Mouse (Mus musculus): ENCODE measurements at regions not wholly inside any gene's neighbourhood (a gene's known extent, or its start where the extent isn't known, plus 50 kb on each side); places are given as distances from the start of the nearest gene placed in this dataset.

DNA sequence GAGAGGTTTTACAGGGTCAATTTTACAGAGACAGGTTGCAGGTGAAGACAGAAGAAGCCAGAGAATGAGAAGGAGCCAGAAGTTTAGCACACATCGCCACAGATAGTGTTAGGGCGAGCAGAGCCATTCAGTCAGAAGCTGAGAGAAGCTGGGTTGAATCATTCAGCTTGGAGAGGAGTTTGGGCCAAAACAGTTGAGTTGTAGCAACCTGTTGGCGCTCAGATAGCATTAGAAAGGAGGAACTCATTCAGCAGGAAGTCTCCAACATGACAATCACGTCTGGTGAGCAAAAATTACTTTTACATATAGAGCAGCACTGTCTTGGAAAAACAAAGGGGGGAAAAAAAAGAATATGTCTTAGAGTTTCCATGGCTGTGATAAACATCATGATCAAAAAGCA lies 53.2 kb downstream of the Fam43a start:
- DNase-seq (ENCODE audit: low read depth, low spot score) = no peak

DNA sequence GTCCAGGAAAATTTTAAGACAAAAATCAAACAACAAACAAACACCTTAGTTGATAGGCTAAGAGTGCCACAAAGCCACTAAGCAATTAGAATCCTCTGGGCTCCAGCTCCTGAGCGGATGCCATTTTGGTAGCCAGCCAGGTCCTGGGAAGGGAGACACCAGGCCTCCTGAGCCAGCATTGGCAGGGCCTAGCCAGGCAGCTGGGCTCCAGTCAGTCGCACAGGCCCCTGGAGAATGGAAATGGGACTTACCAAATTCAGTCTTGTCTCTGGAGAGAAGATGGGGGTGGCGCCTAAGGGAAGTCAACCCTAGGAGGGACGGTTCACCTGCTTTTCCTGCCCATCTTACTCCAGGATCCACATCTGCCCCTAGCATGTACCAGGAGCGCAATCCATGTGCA lies 54.3 kb downstream of the Fam43a start:
- no peak for DNase-seq (ENCODE audit: low read depth, low spot score)

DNA sequence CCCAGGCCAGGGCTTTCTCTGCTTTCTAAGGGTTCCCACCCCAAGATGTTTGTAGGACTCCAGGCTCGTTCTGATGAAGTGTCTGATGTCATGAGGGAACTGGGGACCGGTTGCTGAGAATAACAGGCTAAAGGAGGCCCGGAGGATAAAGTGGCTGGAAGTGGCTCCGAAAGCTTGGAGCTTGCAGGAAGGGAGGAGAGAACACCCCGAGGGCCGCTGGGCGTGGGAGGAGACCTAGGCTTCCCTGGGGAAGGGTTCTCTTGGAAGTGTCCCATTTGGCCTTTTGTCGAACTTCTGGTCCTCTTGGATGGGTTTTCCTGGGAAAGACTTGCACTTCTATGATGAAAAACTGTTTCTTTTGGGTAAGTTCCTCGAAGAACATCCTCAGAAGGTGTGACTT lies 54.7 kb downstream of the Fam43a start:
- DNase-seq (ENCODE audit: low read depth, low spot score) = no peak

DNA sequence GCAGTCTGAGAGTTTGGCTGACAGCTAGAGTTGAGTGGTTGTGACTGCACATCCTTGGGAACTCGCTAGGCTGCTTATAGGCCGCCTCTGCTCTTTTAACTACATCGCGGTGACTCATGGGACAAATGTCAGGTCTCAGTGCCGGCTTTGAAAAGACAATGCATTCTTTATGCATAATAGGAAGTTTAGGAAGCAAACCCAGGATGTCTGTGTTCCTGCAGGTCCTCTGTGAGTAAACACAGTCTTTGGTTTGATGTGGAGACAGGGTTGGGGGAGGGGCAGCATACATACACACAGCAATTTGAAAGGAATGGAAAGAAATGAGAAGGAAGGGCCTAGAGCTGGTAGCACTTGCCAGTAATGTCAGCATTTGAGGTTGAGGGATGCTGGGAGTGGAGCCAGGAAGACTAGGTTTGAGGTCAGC lies 56.3 kb downstream of the Fam43a start:
- DNase-seq (ENCODE audit: low read depth, low spot score) = no peak

DNA sequence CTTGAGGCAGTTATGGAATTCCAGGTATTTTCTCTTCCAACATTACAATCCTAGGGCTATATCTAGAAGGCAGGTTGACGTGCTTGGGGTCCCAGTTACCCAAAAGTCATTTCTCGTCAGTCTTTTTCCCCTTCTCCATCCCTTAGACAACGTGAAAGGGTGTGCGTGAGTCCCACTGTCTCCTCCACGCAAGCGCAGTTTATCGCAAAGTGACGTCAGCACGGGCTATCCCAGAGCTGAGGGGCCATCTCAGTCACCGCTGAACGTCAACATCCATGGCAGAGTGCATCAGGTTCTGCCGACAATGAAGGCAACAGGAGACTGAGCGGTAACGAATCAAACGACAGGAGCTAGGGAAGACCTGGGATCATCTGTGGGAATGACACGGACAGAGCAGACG lies 57.4 kb downstream of the Fam43a start:
- DNase-seq (ENCODE audit: low read depth, low spot score) = no peak

DNA sequence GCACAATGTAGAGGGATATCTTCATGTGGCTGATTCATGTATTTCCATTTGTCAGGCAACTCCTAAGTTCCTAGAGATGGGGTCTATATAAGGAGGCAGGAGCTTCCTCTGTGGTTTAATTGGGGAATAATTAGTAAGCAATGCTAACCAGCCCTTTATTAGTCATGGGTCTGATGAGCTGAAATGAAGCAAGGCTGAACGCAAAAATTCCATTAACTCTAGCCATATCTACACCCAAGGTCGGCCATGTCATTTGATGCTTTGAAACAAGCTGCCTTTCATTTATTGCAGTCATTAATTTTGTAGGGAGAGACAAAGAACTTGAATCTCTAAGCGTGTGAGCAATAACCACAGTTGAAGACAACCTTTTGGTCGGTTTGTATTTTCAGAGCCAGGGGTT lies 59.4 kb downstream of the Fam43a start:
- DNase-seq (ENCODE audit: low read depth, low spot score) = no peak

DNA sequence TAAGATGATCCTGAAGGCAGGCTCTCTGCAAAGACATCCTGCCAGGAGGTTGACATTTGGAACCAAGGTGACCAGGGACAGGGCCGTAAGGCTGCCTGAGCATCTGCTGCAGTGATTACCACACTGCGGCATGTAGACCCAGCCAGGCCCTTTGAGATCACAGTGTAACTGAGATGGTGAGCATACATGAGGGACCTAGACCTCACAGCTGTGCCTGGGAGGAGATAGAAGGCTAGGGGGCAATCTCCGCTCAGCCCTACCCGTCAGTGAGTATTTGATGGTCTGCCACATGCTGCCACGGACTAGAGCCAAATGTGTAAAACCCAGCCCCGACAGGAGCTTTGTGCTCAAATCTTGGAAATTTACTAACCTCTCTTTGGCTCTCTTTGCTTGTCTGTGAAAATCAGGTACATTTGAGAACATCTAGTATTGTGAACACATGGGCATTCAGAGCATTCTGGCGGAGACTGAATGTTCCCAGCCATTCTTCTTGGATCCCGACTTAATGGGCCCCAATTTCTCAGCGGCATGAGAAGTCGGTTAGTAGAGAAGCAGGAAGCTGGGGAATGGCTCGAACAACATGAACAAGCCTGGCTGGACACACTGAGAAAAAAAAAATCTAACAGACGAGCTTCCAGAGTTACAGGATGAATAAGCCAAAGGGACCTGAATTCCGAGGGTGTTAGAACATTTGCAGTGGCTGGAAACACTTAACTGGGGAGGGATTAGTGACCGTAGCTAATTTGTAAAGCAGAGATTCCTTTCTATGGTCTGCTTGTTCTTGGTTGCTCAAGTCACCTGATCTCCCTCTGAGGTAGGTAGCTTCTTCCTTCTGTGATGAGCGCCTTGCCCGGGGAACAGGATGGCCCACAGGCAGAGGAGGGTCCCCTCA lies 61.8 kb downstream of the Fam43a start:
- DNase-seq (ENCODE audit: low read depth, low spot score) = no peak

DNA sequence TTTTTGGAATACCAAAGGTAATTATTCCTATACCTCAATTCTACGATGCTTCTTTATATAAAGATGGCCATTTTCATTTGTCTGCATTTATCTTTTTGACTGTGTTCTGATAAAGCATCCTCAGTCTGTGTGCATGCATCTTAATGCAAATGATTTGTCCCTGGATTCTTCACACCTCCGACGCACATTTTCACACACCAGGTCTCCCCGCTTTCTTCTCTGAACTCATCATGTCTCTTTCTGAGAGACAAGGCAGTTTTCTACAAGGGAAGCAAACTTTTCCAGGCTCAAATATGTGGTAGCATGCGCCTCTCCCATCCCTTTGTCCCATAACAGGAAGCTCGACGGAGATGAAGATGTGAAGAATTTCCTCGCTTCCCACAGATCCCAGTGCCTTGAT lies 63.5 kb downstream of the Fam43a start:
- no peak for DNase-seq (ENCODE audit: low read depth, low spot score)

DNA sequence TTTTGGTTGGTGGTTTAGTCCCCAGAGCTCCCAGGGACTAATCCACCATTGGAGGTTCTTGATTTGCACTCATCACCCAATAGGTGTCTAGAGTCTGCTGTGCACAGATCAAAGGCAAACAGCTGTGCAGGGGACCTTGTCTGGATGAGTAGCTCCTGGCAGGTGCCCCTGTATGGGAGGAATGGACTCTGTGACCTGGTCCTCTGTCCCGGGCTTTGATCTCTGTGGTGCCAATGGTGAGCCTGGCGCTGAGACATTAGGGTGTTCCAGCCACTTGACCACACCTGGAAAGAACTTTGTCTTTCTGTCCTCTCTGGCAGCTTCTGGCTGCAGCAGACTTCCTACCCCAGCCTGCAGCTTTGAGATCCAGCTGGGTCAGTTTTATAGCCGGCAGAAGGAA lies 64.4 kb downstream of the Fam43a start:
- no peak for DNase-seq (ENCODE audit: low read depth, low spot score)

DNA sequence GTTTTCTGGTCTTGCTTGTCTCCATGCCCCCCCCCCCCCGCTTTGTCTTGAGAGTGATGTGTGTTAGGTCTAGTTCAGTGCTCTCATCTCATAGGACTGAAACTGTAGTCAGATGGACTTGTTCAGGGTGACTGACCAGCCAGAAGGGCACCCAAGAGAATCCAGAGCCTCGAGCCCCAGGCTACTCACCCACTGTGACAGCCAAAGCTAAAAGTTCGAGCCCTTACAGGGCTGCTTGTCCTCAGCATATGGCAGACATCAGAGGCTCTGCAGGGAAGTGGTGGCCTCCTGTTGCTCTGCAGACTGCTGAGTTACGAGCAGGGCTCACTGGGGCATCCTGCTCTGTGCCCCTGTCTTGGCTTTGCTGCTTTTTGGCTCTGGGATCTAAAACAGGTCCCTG lies 64.9 kb downstream of the Fam43a start:
- no peak for DNase-seq (ENCODE audit: low read depth, low spot score)

DNA sequence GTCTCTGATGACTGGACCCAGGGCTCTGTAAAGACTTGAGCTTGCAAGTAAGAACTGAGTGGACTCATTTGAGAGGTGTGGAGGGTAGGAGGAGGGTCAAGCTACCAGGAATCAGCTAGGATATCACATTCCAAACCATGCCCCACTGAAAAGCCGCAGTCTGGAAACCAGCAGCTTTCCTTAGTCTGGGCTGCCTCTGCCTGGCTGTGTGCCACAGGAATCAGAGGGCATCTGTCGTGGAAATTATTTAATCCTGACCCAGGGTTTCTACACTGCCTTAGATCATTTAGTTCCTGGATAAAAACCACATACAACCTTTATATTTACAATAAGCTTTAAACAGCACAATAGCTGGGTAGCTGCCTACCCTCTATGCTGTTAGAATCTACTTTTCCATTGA lies 66.4 kb downstream of the Fam43a start:
- no peak for DNase-seq (ENCODE audit: low read depth, low spot score)

DNA sequence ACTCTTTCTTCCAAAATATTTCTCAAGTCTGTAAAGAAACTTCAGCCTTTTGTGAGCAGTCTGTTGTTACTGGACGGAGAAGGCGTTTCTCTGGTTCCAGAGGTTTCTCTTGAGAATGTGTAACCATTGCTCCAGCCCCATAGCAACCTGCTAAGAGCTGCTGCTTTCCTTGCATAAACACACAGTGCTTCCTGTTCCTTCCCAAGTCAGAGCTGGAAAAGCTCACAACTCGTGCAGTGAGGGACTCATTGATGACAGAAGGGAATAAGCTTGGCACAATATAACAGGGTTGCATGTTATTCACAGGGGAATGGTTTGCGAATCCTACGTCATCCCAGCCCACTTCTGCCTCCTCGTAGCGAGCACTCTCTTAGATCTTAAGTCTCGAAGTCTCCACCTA lies 70.4 kb downstream of the Fam43a start:
- DNase-seq (ENCODE audit: low read depth, low spot score) = no peak

DNA sequence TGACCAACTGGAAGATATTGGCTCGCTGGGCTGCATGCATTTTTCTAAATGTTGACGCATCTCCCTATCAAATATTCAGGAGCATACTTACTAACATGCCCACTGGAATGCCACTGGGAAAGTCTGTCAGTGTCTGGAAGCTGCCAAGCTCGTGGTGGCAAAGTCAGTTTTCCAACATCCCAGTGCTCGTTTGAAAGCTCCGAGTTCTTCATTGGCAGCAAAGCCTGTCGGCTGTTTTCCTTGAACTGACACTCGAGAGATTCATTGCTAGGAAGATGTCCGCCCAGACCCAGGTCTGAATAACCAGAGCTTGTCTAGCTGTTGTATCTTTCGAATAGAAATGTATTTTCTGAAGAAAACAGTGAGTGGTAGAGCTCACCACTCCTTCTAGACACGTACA lies 72.1 kb downstream of the Fam43a start:
- no peak for DNase-seq (ENCODE audit: low read depth, low spot score)

DNA sequence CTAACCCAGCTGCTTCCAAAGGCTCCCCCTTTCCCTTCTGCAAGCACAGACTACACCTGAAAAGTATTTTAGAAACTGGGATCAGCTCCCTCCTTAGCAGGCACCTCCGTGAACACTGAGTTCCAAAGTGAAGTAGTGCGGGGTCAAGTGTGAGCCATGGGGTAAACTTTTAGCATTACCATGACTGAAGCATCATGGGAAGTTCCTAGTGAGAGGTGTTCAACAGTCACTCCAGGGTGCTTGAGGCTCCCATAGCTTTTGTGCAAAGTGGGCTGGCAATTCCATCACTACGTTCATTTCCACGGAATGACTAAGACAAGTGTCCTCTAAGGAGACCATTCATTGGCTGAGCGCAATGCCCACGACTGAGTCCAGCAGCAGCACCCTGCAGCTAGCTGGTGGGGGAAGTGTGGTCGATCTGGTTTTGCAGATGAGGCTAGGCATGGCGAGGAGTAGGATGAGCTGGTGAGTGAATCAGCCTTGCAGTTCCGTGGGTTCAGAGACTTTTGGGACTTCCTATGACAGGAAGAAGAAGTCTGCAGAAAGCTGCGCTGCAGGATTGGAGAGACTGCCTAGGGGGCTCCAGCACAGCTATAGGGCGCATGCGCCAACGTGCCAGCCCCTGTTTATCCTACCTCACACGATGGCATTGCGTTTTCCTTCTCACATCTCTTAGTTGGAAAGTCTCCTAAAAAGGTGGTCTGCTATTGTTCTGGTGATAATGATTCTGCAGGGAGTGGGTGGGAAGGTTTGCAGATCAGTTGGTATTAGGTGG lies 73.4 kb downstream of the Fam43a start:
- no peak for DNase-seq (ENCODE audit: low read depth, low spot score)

DNA sequence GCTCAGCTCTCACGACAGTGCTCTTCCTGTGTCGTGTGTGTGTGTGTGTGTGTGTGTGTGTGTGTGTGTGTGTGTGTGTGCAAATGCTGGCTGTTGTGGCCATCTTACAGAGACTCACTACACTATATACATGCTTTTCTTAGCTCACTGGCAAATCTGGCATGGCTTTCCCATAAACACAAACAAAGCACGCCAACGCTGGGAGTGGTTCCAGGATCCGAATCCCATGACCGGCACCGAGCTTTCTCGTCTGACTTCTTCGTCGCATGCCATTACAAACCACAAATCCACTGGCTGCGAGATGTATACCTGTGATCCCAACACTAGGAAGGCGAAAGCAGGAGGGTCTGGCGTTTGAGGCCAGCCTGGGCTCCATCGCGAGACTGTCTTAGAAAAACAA lies 74.1 kb downstream of the Fam43a start:
- no peak for DNase-seq (ENCODE audit: low read depth, low spot score)

DNA sequence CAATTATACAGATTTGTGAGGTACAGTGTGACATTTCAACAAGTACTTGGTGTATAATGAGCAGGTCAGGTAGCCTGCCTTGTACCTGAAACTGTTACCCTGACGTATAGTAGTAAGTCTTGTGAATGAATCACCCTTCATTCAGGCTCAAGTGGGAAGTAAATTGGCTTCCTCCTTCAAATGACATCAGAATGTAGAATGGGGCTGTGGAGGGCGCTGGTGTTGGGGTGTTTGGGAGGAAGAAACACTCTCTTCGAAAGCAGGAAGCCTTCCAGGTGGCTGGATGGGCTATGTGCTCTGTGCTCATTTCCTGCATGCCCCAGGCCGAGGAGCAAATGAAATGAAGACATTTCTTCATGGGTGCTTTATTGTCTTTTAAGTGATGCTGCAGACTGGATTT lies 76.3 kb downstream of the Fam43a start:
- no peak for DNase-seq (ENCODE audit: low read depth, low spot score)

DNA sequence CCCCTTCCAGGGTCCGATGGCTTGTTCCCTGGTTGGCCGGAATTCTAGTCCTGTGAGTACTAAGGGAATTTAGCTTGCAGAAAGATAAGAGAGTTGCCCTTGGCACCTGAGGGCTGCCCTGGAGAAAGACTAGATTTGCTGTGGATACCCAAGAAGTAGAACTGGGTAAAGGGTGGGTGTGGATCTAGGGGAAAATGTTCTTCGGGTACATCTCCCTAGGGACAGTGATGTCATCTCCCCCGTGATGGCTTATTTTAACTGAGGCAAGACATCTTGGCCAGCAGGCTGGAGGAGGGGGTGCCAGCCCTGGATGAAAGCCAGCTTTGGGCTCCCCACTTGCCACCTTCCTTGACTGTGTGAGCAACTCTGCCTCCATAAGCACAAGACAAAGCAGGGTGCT lies 77.5 kb downstream of the Fam43a start:
- DNase-seq (ENCODE audit: low read depth, low spot score) = no peak

DNA sequence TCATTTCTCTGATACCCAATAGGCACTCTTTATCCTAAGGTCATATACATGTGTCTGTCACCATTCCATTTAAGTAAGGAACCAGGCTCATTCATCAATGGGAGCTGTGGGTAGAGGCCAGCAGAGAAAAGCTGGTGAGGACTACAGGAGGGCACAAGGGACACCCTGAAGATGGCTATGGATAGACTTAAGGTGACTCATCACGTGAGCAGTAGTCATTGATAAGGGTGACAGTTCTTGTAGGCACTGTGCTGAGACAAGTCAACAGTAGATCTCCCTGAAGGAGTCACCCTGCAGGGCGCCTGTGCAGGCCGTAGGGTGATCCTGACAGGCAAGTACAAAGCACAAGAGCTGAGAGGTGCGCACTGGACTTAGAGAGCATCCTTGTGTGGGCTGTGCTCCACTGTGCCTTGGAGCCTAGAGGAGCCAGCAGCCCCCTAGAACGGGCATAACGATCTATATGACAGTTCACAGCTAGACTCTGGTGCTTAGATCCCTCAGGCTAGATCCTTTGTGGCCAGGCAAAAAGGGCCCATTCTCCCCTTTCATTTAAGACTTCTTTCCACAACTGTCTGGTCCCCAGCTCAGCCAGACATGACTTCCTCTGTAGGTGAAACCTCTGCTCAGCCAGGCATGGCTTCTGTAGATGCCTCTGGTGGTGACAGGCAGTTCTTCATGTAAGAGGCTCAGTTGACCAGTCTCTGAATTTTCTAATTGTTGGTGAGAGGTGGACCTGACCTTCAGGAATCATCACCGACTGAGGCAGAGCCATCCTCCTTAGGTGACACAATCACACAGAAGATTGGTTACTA lies 78.6 kb downstream of the Fam43a start:
- no peak for DNase-seq (ENCODE audit: low read depth, low spot score)

DNA sequence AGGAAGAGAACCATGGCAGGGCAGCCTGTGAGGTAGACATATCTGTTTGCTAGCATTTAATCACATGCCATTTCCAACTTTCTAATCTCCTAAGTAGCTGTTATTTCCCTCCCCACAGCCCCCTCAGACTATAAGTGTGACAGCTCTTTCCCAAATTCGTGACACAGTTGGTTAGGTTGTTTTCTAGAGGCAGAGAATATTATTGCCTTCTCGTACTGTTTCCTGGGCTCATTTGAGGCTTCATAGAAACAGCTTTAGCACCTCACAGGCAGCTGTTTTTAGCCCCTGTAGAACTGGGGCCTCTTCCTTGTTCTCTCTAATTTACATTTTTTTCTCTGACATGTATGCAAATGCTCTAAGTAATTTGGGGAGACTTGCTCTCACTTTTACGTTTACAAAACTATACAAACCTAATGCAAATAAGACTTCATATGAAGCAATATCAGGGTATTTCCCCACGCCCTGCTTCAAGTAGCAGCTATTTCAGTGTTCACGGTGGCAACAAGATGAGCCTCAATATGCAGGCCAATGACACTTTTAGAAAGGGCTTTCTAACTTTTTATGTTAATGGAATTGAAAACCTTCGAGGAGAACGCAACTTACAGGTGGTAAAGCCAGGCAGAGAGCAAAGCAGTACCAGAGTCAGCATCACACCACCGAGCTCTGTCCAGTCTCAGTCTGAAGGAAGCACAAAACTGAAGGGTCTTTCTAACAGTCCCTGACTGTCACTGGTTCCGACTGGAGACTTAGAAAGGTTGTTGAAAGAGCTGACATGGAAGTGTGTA lies 79.4 kb downstream of the Fam43a start:
- no peak for DNase-seq (ENCODE audit: low read depth, low spot score)

DNA sequence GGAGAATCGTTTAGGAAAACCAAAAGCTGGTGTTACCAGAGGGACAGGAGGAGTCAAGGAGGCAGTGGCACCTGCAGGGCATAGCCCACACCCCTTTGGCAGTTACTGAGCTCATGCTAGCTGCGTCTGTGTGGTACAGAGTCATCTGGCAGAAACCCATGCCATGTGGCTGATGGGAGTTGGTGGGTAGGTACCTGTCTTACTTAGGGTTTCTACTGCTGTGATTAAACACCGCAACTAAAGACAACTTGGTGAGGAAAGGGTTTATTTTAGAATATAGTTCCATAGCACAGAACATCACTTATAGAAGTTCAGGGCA lies 79.9 kb downstream of the Fam43a start:
- no peak for DNase-seq (ENCODE audit: low read depth, low spot score)

DNA sequence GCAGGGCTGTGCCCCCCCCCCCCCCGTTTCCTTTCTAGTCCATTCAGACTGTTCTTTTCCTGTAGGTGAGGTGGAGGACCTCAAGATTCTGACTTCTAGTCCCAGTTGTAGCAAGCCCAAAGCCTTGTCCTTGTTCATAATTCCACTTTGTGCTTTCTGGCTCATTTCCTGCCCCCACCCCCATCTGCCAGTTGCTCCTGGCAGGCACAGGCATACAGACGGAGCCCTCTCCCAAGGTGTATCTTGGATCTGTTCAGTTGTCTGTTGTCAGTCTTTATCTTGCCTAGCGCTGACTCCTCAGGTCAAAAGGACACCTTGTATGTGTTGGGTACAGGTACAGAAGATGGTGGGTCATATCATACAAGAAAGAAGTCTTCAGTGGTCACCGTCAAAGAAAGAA lies 81.9 kb downstream of the Fam43a start:
- DNase-seq (ENCODE audit: low read depth, low spot score) = no peak

DNA sequence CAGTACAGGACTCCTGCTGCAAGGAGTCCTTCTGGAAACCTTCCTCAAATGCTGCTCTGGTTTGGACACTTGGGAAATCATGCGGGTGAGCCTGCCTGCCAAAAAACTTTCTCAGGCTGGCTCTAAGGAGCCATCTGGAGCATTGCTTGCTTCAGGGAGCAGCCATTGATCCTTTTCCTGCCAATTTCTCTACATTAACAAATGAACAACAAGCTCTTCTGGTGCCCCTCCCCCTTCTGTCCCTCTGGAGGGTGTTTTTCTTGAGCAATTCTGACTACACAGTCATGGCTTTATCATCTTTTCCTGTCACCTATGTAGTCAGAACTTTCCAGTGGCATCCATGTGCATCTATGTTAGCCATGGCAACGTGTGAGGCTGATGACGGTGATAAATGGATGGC lies 84.5 kb downstream of the Fam43a start:
- no peak for DNase-seq (ENCODE audit: low read depth, low spot score)
